Comparison of ENCODE assay signal across 34 mouse cellular contexts in the genomic region with DNA sequence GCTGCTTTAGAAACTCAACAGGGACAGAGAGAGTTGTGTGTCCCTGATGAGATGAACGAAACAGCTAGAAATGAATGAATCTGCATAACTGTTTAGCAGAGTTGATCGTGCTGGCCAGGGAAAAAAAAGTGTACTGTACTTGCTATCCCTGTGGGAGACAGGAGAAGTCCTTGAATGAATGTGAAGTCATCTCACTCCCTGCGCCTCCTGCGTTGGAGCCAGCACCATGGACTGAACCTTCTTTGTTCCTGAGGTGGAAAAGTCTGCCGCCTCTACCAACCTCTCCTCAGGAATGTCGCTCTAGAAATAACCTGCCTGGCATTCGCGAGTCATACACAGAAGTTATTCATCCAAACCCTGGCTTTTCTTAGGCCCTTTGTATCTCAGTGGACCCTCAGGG. TPM values are rescaled to one million over a fixed set of nuclear protein-coding genes. Genes with fewer than 3 reads are reported as not detected.
A peak's percentile ranks its signal among the peaks of the same experiment; 100 is the strongest.
DNase-seq lines count a peak whose midpoint lies in the region; ATAC-seq and TF ChIP-seq lines count a peak whose summit lies in the region.
"Had no signal": no experiment of that assay in that cellular context is flagged by ENCODE, and none has a peak within 500 bp of the region (broad histone marks: within the 10 kb centered on the region; RNA-seq: fewer than 3 reads in every experiment).

No protein-coding gene starts in this region.

- no peak overlapping the region for H3K9ac ChIP-seq in lung, embryonic 14.5 days
- no peak overlapping the region for H3K9ac ChIP-seq in limb, embryonic 15.5 days
- H3K9ac ChIP-seq: heart, embryonic 15.5 days; liver, postnatal 0 days; midbrain, embryonic 12.5 days; neural tube, embryonic 12.5 days had no signal

- no peak for TF ChIP-seq CTCF in lung, embryonic 14.5 days (IDR thresholded peaks at IDR 0.05; ENCODE audit: low read depth)

- no peaks in the 10 kb centered on the region for H3K9me3 ChIP-seq in lung, embryonic 14.5 days (ENCODE audit: low read depth, low read length)
- no peaks in the 10 kb centered on the region for H3K9me3 ChIP-seq in limb, embryonic 15.5 days
- H3K9me3 ChIP-seq: heart, embryonic 15.5 days; megakaryocyte, embryonic 14.5 days; midbrain, embryonic 12.5 days; neural tube, embryonic 12.5 days had no signal

- H3K27me3 ChIP-seq in lung, embryonic 14.5 days (ENCODE audit: insufficient read depth, low read length), result no peaks in the 10 kb centered on the region
- H3K27me3 ChIP-seq in limb, embryonic 15.5 days, result no peaks in the 10 kb centered on the region
- H3K27me3 ChIP-seq: megakaryocyte, embryonic 14.5 days; neural tube, embryonic 12.5 days had no signal

- H3K4me1 ChIP-seq in lung, embryonic 14.5 days (ENCODE audit: insufficient read depth), result peaks cover 5% of the 10 kb centered on the region; the same call in 1 of the 2 replicates
- peaks cover 9% of the 10 kb centered on the region; the same call in 1 of the 2 replicates for H3K4me1 ChIP-seq in limb, embryonic 15.5 days
- H3K4me1 ChIP-seq: neural tube, embryonic 12.5 days had no signal

- no peak overlapping the region for H3K4me2 ChIP-seq in lung, embryonic 14.5 days
- no peak overlapping the region for H3K4me2 ChIP-seq in limb, embryonic 15.5 days
- H3K4me2 ChIP-seq: heart, embryonic 15.5 days; midbrain, embryonic 12.5 days; neural tube, embryonic 12.5 days had no signal

- no peak overlapping the region for H3K4me3 ChIP-seq in lung, embryonic 14.5 days (ENCODE audit: low read depth, low read length)
- no peak overlapping the region for H3K4me3 ChIP-seq in limb, embryonic 15.5 days
- H3K4me3 ChIP-seq: erythroblast, embryonic 14.5 days; heart, embryonic 15.5 days; megakaryocyte, embryonic 14.5 days; midbrain, embryonic 12.5 days; myocyte; neural tube, embryonic 12.5 days had no signal

- intact Hi-C loops in left cerebral cortex, postnatal 14 days (cut with DNase I), result loop anchor here (5.0 kb wide), 2 partner anchors 77 to 162 kb away; partner anchors contain the start of gene Pcgf1

- no peak for ATAC-seq in lung, embryonic 14.5 days (ENCODE audit: insufficient read depth)
- ATAC-seq in limb, embryonic 15.5 days (ENCODE audit: insufficient number of reproducible peaks, low FRiP score, low TSS enrichment, low read depth), result peak; percentile 66
- ATAC-seq: activated CD4-positive, CD25-positive, alpha-beta regulatory T cell, adult 4 months; CD4-positive, CD25-positive, alpha-beta regulatory T cell, adult 4 months; forebrain, embryonic 16.5 days; hindbrain, embryonic 16.5 days; liver, postnatal 0 days had no signal

- H3K36me3 ChIP-seq in lung, embryonic 14.5 days (ENCODE audit: insufficient read depth), result no peaks in the 10 kb centered on the region
- no peaks in the 10 kb centered on the region for H3K36me3 ChIP-seq in limb, embryonic 15.5 days
- H3K36me3 ChIP-seq: heart, embryonic 15.5 days; midbrain, embryonic 12.5 days; neural tube, embryonic 12.5 days had no signal

- DNase-seq in adrenal gland, postnatal 10 days, result peak; percentile 28
- no peak for DNase-seq in adrenal gland, postnatal 25 days
- DNase-seq in lung, embryonic 14.5 days, result peak; percentile 47
- DNase-seq in lung, postnatal 4 days, result no peak
- peak; percentile 11 for DNase-seq in R1 (ENCODE audit: low read depth, low spot score)
- no peak for DNase-seq in left cerebral cortex, postnatal 14 days (ENCODE audit: low spot score in 2 of 2)
- DNase-seq in frontal cortex, postnatal 14 days (ENCODE audit: low spot score in 2 of 2), result no peak
- DNase-seq: cerebellum, adult 2 months; cerebellum, postnatal 14 days; gastrocnemius, postnatal 10 days; kidney, adult 8-10 months; kidney, postnatal 10 days; layer of hippocampus, postnatal 36 days; liver, postnatal 0 days; lung, postnatal 36 days; right cerebral cortex, adult 18-20 months; spleen, adult 18-20 months; thymus, adult 2 months; thymus, postnatal 36 days had no signal

- H3K27ac ChIP-seq in lung, embryonic 14.5 days (ENCODE audit: low read depth), result peak overlapping the region; percentile 14; the same call in 1 of the 2 replicates
- H3K27ac ChIP-seq in limb, embryonic 15.5 days, result peak overlapping the region; percentile 80
- H3K27ac ChIP-seq: heart, embryonic 15.5 days; midbrain, embryonic 12.5 days; neural tube, embryonic 12.5 days had no signal

- WGBS in lung, embryonic 14.5 days, result 58% methylated on average over 8 of the region's 8 CpGs
- 63% methylated on average over 8 of the region's 8 CpGs for WGBS in limb, embryonic 15.5 days

RNA-seq across cellular contexts. Expression of gene Dok1, which starts 33.3 kb away (rescaled TPM):
- total RNA-seq in adrenal gland, postnatal 10 days (2021), result 10 to 100 TPM in 1 of 2 experiments, 1 to 10 TPM in 1; 9.8 to 11.2 TPM
- 10.1 and 15.9 TPM in 2 replicates for total RNA-seq in adrenal gland, postnatal 25 days (2021)
- 11.9 and 12.0 TPM in 2 replicates for polyA plus RNA-seq in lung, embryonic 14.5 days (2014; fragmentation: Nextera tagmentation; extraction: Ambion mirVana)
- polyA plus RNA-seq in limb, embryonic 15.5 days (2015; fragmentation: Nextera tagmentation; extraction: Ambion mirVana), result 13.1 and 15.7 TPM in 2 replicates
- 1 to 10 TPM; 1.5 to 2.3 TPM for total RNA-seq in left cerebral cortex, postnatal 14 days (2021)

RNA-seq across cellular contexts. Expression of gene Loxl3, which starts 34.0 kb away (rescaled TPM):
- 1 to 10 TPM; 4.8 to 6.0 TPM for total RNA-seq in adrenal gland, postnatal 10 days (2021)
- 2.3 and 2.5 TPM in 2 replicates for total RNA-seq in adrenal gland, postnatal 25 days (2021)
- 19.5 and 19.8 TPM in 2 replicates for polyA plus RNA-seq in lung, embryonic 14.5 days (2014; fragmentation: Nextera tagmentation; extraction: Ambion mirVana)
- 31.2 and 34.9 TPM in 2 replicates for polyA plus RNA-seq in limb, embryonic 15.5 days (2015; fragmentation: Nextera tagmentation; extraction: Ambion mirVana)
- total RNA-seq in left cerebral cortex, postnatal 14 days (2021), result 1 to 10 TPM; 3.0 to 3.3 TPM

RNA-seq across cellular contexts. Expression of gene M1ap, which starts 53.3 kb away (rescaled TPM):
- under 1 TPM; 0.36 to 0.39 TPM for total RNA-seq in adrenal gland, postnatal 10 days (2021)
- not detected in 2 replicates for total RNA-seq in adrenal gland, postnatal 25 days (2021)
- polyA plus RNA-seq in lung, embryonic 14.5 days (2014; fragmentation: Nextera tagmentation; extraction: Ambion mirVana), result 1.1 TPM in 2 replicates
- polyA plus RNA-seq in limb, embryonic 15.5 days (2015; fragmentation: Nextera tagmentation; extraction: Ambion mirVana), result 0.70 and 0.86 TPM in 2 replicates
- total RNA-seq in left cerebral cortex, postnatal 14 days (2021), result under 1 TPM in 1 of 2 experiments, not detected in 1; 0.23 TPM
- total RNA-seq: layer of hippocampus, postnatal 36 days; left cerebral cortex, postnatal 10 days; liver, adult 2 months had no signal
- polyA plus RNA-seq: forebrain, embryonic 16.5 days; hindbrain, embryonic 11.5 days; hindbrain, embryonic 16.5 days; midbrain, postnatal 0 days; neural tube, embryonic 12.5 days had no signal

RNA-seq across cellular contexts. Expression of gene Aup1, which starts 54.3 kb away (rescaled TPM):
- 100 to 1,000 TPM; 143 to 149 TPM for total RNA-seq in adrenal gland, postnatal 10 days (2021)
- 214 TPM in 2 replicates for total RNA-seq in adrenal gland, postnatal 25 days (2021)
- 134 and 144 TPM in 2 replicates for polyA plus RNA-seq in lung, embryonic 14.5 days (2014; fragmentation: Nextera tagmentation; extraction: Ambion mirVana)
- 181 and 186 TPM in 2 replicates for polyA plus RNA-seq in limb, embryonic 15.5 days (2015; fragmentation: Nextera tagmentation; extraction: Ambion mirVana)
- total RNA-seq in left cerebral cortex, postnatal 14 days (2021), result 100 to 1,000 TPM; 104 to 113 TPM

RNA-seq across cellular contexts. Expression of gene Htra2, which starts 55.1 kb away (rescaled TPM):
- 10 to 100 TPM; 53.4 to 60.5 TPM for total RNA-seq in adrenal gland, postnatal 10 days (2021)
- total RNA-seq in adrenal gland, postnatal 25 days (2021), result 59.1 and 70.1 TPM in 2 replicates
- 44.0 and 45.0 TPM in 2 replicates for polyA plus RNA-seq in lung, embryonic 14.5 days (2014; fragmentation: Nextera tagmentation; extraction: Ambion mirVana)
- polyA plus RNA-seq in limb, embryonic 15.5 days (2015; fragmentation: Nextera tagmentation; extraction: Ambion mirVana), result 64.6 and 70.6 TPM in 2 replicates
- 10 to 100 TPM; 52.2 to 57.5 TPM for total RNA-seq in left cerebral cortex, postnatal 14 days (2021)

Comparison
In these comparisons a context has a peak if more than half of its experiments do, and no peak if none do; other contexts are left out.
1. DNase-seq: peak in adrenal gland, postnatal 10 days (single experiment), lung, embryonic 14.5 days (single experiment) and R1 (single experiment); none in adrenal gland, postnatal 25 days (single experiment), lung, postnatal 4 days (0 of 2), left cerebral cortex, postnatal 14 days (0 of 2) and frontal cortex, postnatal 14 days (0 of 2).